Comparison of ENCODE assay signal across 8 mouse cellular contexts in the genomic region with DNA sequence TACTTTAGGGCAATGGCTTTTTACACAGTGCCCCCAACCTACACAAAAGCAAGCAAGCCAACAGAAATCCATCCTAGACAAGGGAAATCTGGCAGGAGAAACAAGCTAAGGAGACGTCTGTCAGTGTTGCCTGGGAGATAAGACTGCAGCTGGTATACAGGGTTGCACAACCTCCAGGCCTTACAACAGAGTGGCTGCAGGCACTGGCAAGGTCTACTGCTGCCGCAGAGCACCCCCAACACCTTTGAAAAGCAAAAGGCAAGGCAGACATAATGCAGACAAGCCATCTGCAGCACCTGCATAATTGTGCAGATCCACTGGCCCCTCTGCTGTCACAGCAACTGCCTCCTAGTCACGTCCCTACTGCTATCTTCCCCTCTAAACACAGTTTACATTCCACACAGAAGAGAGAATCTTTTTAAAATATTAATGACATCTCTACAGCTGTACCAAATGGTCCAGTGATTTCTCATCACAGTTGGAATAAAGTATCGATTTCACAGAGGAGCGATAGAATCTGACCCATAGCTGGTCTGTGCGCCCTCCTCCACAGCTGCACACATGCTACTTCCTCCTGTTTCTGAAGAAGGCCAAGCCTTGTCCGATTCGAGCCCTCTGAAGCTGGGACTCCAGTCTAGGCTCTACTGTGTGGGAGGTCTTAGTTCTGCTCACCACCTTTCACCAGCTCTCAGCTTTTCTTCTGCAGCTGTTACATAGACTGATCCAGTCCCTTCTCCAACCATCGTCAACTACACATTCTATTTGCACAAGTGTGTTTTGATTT. TPM values are rescaled to one million over a fixed set of nuclear protein-coding genes. Genes with fewer than 3 reads are reported as not detected.
DNase-seq lines count a peak whose midpoint lies in the region; ATAC-seq and TF ChIP-seq lines count a peak whose summit lies in the region.

No protein-coding gene starts in this region.

- intact Hi-C loops in gastrocnemius, postnatal 36 days (cut with DNase I): no loop called here

- 33% methylated on average over 9 of the region's 9 CpGs for WGBS in heart, embryonic 13.5 days
- 48% methylated on average over 9 of the region's 9 CpGs for WGBS in liver, postnatal 0 days (ENCODE audit: insufficient replicate concordance)
- 40% methylated on average over 9 of the region's 9 CpGs for WGBS in neural tube, embryonic 14.5 days

- H3K9ac ChIP-seq in heart, embryonic 13.5 days: peak overlapping the region; percentile 50
- H3K9ac ChIP-seq in liver, postnatal 0 days (replicated peaks): no peak overlapping the region
- no peak overlapping the region; the same call in 1 of the 2 replicates for H3K9ac ChIP-seq in neural tube, embryonic 14.5 days (replicated peaks; ENCODE audit: low read depth, low read length)

- peak overlapping the region; percentile 36 for H3K4me2 ChIP-seq in heart, embryonic 13.5 days
- no peak overlapping the region for H3K4me2 ChIP-seq in liver, postnatal 0 days (ENCODE audit: low read depth, low read length)
- H3K4me2 ChIP-seq in neural tube, embryonic 14.5 days (ENCODE audit: low read depth, low read length): no peak overlapping the region; the same call in 1 of the 2 replicates

- H3K36me3 ChIP-seq in heart, embryonic 13.5 days: no peaks in the 10 kb centered on the region
- no peaks in the 10 kb centered on the region for H3K36me3 ChIP-seq in liver, postnatal 0 days (replicated peaks; ENCODE audit: insufficient read depth, low read length)
- H3K36me3 ChIP-seq in neural tube, embryonic 14.5 days (ENCODE audit: control insufficient read depth, insufficient read depth, low read length): no peaks in the 10 kb centered on the region

- no peak; the same call in 1 of the 2 replicates for ATAC-seq in heart, embryonic 13.5 days (ENCODE audit: extremely low read depth, insufficient number of reproducible peaks, low FRiP score, low TSS enrichment)
- ATAC-seq in liver, postnatal 0 days: peak; percentile 72
- peak; percentile 86 for ATAC-seq in neural tube, embryonic 14.5 days (ENCODE audit: low read depth)
- ATAC-seq in megakaryocyte-erythroid progenitor cell, adult 5-6 weeks (replicated peaks; ENCODE audit: low FRiP score, low TSS enrichment, poor library complexity, severe bottlenecking): no peak

- peaks cover 38% of the 10 kb centered on the region for H3K4me1 ChIP-seq in heart, embryonic 13.5 days
- H3K4me1 ChIP-seq in liver, postnatal 0 days (ENCODE audit: insufficient read depth): peaks cover 28% of the 10 kb centered on the region
- H3K4me1 ChIP-seq in neural tube, embryonic 14.5 days (ENCODE audit: control insufficient read depth, insufficient read depth, low read length): peaks cover 15% of the 10 kb centered on the region

- TF ChIP-seq EP300 in liver, postnatal 0 days (IDR thresholded peaks at IDR 0.05; ENCODE audit: low read depth): no peak

- no peak for TF ChIP-seq CTCF in liver, postnatal 0 days (IDR thresholded peaks at IDR 0.05; ENCODE audit: low read depth)

- H3K27me3 ChIP-seq in heart, embryonic 13.5 days (replicated peaks): no peaks in the 10 kb centered on the region
- no peaks in the 10 kb centered on the region for H3K27me3 ChIP-seq in liver, postnatal 0 days (ENCODE audit: insufficient read depth, low read length)
- no peaks in the 10 kb centered on the region for H3K27me3 ChIP-seq in neural tube, embryonic 14.5 days (ENCODE audit: control insufficient read depth, insufficient read depth, low read length)

- H3K9me3 ChIP-seq in heart, embryonic 13.5 days: no peaks in the 10 kb centered on the region
- H3K9me3 ChIP-seq in liver, postnatal 0 days (ENCODE audit: low read length): no peaks in the 10 kb centered on the region
- H3K9me3 ChIP-seq in neural tube, embryonic 14.5 days (ENCODE audit: control insufficient read depth, low read length): no peaks in the 10 kb centered on the region

- peak overlapping the region; percentile 73 for H3K27ac ChIP-seq in heart, embryonic 13.5 days (replicated peaks)
- H3K27ac ChIP-seq in liver, postnatal 0 days (ENCODE audit: low read depth): no peak overlapping the region
- peak overlapping the region; percentile 66 for H3K27ac ChIP-seq in neural tube, embryonic 14.5 days (ENCODE audit: low read depth, low read length)

- H3K4me3 ChIP-seq in heart, embryonic 13.5 days: no peak overlapping the region
- no peak overlapping the region for H3K4me3 ChIP-seq in liver, postnatal 0 days (ENCODE audit: low read depth, low read length)
- H3K4me3 ChIP-seq in neural tube, embryonic 14.5 days (ENCODE audit: low read depth, low read length): no peak overlapping the region

- DNase-seq in gastrocnemius, postnatal 25 days: peak; percentile 36
- no peak for DNase-seq in gastrocnemius, postnatal 36 days
- peak; percentile 71 for DNase-seq in adrenal gland, postnatal 14 days
- DNase-seq in liver, postnatal 0 days: peak; percentile 33
- DNase-seq in cerebellum, adult 11-12 months: no peak

RNA-seq across cellular contexts. Expression of a gene that starts 16.1 kb away (rescaled TPM):
- total RNA-seq in gastrocnemius, postnatal 25 days (2021): 1 to 10 TPM; 6.7 to 6.9 TPM
- 1 to 10 TPM; 6.4 to 7.7 TPM for total RNA-seq in gastrocnemius, postnatal 36 days (2021)
- 7.8 and 9.4 TPM in 2 replicates for total RNA-seq in adrenal gland, postnatal 14 days (2021)
- polyA plus RNA-seq in heart, embryonic 13.5 days (2015; fragmentation: Nextera tagmentation; extraction: Ambion mirVana): 0.94 and 0.96 TPM in 2 replicates
- polyA plus RNA-seq in liver, postnatal 0 days (2015; fragmentation: Nextera tagmentation; extraction: Ambion mirVana): 0.52 and 0.56 TPM in 2 replicates
- polyA plus RNA-seq in neural tube, embryonic 14.5 days (2014; fragmentation: Nextera tagmentation; extraction: Ambion mirVana): 3.4 and 4.2 TPM in 2 replicates
- total RNA-seq in megakaryocyte-erythroid progenitor cell, adult 5-6 weeks (2014; fragmentation: Nextera tagmentation): 0.12 and 0.13 TPM in 2 replicates
- total RNA-seq in megakaryocyte-erythroid progenitor cell, adult 5-6 weeks (2017): 0.14 and 0.38 TPM in 2 replicates

Comparison
In these comparisons a context has a peak if more than half of its experiments do, and no peak if none do; other contexts are left out.
1. DNase-seq: peak in gastrocnemius, postnatal 25 days (single experiment), adrenal gland, postnatal 14 days (single experiment) and liver, postnatal 0 days (single experiment); none in gastrocnemius, postnatal 36 days (0 of 2) and cerebellum, adult 11-12 months (single experiment).
2. ATAC-seq: peak in liver, postnatal 0 days (single experiment) and neural tube, embryonic 14.5 days (single experiment); none in heart, embryonic 13.5 days (single experiment) and megakaryocyte-erythroid progenitor cell, adult 5-6 weeks (single experiment).